Mouse (Mus musculus) CD4-positive, CD25-positive, alpha-beta regulatory T cell, adult 2 months (primary cell): ENCODE measurements around the gene Slc25a43.
A peak's percentile ranks its signal among the peaks of the same experiment; 100 is the strongest.

ENCODE experiments used
- DNase-seq: peaks from one replicate; pipeline ENCODE4 v3.0.0-alpha.2; 2012; ENCODE audit warnings: low read depth, low spot score

The Slc25a43 gene

DNA sequence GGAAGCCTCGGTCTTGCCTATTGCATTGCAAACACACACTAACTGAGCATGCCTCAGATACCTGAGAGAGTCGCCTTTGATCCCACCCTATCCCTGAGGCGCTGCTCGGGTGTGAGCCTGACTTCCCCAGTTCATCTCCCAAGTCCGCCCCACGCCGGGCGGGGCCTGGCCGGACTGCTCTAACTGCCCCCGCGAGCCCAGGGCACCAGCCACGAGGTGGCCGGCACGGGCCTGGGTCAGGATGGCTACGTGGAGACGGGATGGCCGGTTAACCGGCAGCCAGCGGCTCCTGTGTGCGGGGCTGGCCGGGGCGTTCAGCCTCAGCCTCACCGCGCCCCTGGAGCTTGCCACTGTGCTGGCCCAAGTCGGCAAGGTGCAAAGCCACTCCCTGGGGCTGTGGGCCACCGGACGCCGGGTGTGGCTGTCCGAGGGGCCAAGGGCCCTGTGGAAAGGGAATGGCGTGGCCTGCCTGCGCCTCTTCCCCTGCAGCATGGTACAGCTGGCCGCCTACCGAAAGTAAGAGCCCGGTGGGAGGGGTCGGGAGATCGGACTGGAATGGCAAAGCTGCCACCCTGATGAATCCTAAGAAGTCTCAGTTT is at the start of gene Slc25a43:
Gene Slc25a43, plus strand, starts transcription at position 157 of the 599 bp plus-strand sequence.
- DNase-seq, result peak; percentile 17

- DNase-seq, result peak; percentile 35
Measured at GRCm38 (mm10) chrX:36740124-36740951, 3.1 kb upstream of the Slc25a43 start.

DNA sequence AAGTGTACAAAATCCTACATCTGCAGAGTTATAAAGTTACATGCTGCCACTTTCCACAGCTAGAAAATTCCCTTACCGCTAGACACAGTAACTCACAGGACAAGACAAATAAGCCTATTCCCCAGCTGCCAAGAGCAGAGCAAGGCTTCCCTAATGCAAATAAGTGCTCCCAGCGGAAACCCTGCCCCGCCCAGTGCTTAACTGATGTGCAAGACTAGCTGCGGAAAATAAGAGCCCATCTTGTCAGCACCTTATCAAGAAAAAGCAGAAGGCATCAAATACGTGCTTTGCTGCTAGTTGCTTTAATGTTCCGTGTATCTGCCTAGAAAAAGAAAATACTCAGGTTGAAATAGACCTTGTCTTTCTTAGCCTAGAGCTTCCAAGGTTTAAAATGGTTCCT is 2.2 kb upstream of the Slc25a43 start:
- no peak for DNase-seq

- no peak for DNase-seq
Measured at GRCm38 (mm10) chrX:36742744-36743143, 715 bp upstream of the Slc25a43 start.

- DNase-seq, result peak; percentile 42
Measured at GRCm38 (mm10) chrX:36744735-36745134, 1.3 kb downstream of the Slc25a43 start.

- no peak for DNase-seq
Measured at GRCm38 (mm10) chrX:36745333-36745732, 1.9 kb downstream of the Slc25a43 start.

DNA sequence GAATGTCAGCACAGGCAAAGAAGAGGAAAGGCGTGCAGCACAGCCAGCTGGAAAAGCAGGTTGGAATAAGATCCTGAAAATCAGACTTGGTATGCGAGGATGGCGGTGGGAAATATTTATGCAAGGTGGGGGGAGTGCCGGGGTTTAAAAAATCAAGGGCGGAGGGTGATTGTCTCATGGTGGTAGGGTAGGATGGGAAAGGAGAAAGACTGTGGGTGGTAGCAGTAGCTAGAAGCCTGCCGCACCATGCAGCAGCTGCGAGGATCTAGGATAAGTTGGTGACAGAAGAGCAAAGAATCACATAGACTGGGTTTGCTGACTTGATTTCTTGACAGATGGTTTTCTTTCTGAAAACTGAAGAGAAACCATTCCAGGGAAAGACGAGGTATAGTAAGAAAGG is 3.3 kb downstream of the Slc25a43 start:
- no peak for DNase-seq

DNA sequence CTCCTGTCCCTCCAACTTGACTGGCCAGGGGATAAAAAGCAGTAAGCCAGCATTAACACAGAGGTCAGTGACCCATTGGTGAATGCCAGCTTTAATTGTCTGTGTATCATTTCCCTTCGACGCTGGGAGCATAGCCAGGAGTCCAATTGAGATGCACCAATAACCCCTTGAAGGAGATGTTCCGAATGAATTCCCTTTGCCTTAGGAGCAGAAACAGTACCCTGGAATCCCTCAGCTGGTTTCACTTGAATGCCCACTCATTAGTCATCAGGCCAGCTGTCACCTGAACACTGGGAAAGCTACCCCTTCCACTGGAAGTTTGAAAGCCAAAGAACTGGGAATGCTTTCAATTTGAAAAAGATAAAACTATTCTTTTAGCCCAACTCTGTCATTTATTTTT is 5.1 kb downstream of the Slc25a43 start:
- DNase-seq, result no peak

DNA sequence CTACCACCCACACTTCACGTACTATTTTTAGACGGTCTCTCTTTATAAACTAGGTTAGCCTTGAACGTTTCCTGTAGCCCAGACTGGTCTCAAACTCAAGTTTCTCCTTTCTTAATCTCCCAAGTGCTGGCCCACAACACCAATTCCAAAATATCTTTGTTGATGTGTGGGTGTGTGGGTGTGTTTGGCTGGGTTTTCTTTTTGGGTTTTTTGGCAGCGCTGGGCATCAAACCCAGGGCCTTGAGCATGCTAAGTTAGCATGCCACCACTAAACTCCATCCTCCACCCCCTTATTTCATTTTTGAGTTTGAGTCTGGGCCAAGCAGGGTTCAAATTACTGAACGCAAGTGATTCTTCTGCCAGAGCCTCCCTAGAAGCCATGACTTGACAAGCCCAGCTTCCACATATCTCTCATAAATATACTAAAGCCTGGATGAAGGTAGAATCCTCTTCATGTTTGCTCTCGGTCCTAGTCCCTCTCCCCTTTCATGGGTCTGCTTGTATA is 5.9 kb downstream of the Slc25a43 start:
- no peak for DNase-seq

- DNase-seq, result no peak
Measured at GRCm38 (mm10) chrX:36750591-36750990, 7.1 kb downstream of the Slc25a43 start.

DNA sequence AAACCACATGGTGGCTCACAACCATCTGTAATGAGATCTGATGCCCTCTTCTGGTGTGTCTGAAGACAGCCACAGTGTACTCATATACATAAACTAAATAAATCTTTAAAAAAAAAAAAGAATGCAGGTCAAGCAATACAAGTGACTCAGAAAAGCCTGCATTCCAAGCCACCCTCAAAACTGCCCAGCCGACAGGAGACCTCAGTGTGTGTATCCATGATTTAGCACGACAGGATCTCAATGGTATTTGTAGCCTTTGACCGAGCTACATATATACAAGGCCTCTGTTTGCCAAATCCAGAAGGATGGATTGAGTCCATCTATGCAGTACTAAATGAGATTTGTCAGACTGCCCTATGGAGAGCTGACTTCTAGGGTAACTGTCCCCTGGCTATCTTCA is 9.1 kb downstream of the Slc25a43 start:
- DNase-seq, result no peak

DNA sequence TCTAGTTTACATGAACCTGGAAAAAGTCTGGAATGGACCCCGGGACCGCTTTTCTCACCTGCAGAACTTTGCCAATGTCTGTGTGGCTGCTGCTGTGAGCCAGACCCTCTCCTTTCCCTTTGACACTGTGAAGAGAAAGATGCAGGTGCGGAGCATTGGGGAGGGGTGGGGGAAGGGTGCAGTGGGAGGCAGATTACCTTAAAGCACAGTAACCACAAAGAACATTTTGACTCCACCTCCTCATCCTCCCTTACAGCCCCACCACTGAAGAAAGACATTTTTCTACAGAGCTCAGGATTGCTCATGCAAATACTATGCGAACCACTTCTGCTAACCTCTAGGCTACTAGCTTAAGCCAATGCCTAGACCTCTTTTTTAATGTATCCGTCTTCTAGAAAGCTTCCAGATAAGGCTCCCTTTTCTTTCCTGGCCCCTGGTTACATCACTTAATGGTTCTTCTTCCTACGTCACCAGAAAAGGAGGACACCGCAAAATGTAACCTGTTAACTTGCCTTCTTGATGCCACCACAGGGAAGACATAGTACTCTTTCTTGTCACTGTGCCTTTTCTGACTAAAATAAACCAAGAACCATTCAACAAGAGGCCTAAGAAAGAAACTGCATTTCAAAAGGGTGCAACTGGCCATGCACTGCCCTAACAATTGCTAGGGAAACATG is 14.5 kb downstream of the Slc25a43 start:
- peak; percentile 55 for DNase-seq

GRCm38 (mm10) chrX:36758566-36758965 is 15.1 kb downstream of the Slc25a43 start:
- no peak for DNase-seq

DNA sequence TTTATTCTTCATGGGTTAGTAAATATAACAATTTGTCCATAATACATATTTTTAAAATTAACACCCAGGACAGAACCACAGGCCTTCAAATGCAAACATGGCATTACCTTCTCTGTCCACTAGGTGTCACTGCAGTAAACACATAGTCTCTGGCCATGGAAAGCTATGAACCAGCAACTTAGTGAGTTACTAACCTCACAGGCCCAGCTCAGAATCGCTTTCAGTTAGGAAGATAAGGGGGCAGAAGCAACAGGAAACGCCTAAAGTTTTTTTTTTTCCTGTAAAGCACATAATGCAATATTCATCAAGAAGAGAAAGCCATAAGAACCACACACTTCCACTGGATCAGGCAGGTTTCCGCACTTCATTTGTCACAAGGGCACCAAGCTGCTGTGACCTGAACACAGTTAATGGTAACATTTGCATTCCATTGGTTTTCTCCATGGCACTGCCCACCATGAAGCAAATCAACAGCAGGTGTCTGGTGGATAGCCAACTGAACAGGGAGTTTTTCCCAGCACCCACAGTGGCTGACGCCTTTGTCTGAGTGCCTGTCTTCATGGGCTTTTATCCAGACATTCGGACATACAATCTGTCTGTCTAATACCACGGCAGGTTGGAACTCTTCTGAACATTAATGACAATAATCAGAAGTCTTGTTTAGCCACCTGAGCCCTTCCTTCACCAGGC is 17.6 kb downstream of the Slc25a43 start:
- peak; percentile 79 for DNase-seq

- no peak for DNase-seq
Measured at GRCm38 (mm10) chrX:36762289-36762688, 18.8 kb downstream of the Slc25a43 start.

DNA sequence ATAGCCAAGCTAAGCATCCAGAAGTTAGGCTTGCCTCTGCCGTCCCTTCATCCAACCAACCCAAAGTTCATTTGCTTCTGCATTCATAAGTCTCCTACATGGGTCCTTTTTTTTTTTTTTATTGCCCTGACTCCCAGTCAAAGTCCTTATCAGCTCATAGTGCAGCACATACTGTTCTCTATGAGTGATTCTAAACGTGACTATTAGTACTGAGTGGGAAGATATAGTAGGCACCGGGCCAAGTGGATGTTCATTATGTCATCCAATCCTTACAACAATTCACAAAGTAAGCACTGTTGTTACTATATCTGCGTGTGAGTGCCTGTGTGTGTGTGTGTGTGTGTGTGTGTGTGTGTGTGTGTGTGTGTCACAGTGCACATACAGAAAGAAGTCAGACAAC is 19.4 kb downstream of the Slc25a43 start:
- no peak for DNase-seq

GRCm38 (mm10) chrX:36763298-36763933 is 20.0 kb downstream of the Slc25a43 start:
- DNase-seq, result no peak

DNA sequence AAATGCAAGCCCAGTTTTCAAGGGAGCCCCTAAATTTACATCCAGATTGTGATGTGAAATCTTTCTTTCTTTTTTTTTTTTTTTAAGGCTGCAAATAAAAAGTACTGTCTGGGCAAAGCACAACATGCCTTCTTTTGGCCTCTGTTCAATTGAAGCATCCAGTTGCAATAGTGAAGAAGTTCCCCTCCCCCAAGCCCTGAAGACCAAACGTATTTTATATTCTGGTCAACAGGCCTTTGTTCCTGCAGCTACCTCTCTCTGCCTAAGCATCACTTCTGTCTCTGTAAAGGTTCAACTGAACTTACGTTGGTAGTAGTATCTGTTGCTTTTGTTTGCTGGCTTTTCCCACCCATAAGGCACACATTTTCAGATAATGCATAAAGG is 20.5 kb downstream of the Slc25a43 start:
- DNase-seq, result no peak

GRCm38 (mm10) chrX:36767386-36767785 is 23.9 kb downstream of the Slc25a43 start:
- DNase-seq, result no peak

- no peak for DNase-seq
Measured at GRCm38 (mm10) chrX:36772591-36772990, 29.1 kb downstream of the Slc25a43 start.

- DNase-seq, result no peak
Measured at GRCm38 (mm10) chrX:36775520-36775919, 32.1 kb downstream of the Slc25a43 start.
